Mouse (Mus musculus) embryo, embryonic 10 days (tissue): ENCODE data around the gene Strap.

Experiments used
- DNase-seq: peaks from one replicate; pipeline ENCODE4 v3.0.0-alpha.2; 2015; ENCODE audit warnings: low spot score

The Strap gene

DNA sequence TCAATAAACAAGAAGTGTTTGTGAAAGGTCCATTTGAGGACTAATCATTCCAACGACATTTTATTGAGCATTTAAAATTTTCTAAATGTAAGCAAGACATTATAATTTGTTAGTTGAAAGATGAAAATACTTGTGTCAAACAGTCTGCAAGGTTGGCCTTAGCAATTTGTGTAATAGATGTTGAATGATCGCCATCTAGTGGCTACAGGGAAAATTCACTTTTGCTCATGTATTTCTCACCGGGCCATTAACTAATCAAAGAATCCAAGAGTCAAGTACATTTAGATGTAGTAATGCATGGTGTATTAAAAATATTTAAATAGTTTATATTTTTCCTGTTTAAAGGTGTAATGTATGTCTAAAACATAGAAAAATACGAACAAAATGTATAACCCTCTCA is 11.0 kb upstream of the Strap start:
- DNase-seq, result peak; percentile 84

DNA sequence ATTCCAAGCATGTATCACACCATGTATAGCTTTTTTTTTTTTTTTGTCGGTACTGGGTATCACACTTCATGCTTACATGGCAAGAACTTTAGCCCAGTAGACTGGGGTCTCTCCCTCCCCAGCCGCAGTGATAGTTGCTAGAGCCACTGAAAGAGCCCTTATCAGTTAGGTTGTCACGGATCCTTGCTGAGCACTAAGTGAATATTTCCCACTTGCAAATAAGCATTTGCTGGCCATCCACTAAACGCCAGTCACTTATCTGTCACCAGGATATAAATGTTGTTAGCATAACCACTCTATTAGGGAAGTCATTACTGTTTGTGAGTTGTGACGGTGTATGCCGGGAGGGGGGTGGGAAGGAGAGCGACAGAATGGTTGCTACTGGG is 425 bp upstream of the Strap start:
- DNase-seq, result no peak

DNA sequence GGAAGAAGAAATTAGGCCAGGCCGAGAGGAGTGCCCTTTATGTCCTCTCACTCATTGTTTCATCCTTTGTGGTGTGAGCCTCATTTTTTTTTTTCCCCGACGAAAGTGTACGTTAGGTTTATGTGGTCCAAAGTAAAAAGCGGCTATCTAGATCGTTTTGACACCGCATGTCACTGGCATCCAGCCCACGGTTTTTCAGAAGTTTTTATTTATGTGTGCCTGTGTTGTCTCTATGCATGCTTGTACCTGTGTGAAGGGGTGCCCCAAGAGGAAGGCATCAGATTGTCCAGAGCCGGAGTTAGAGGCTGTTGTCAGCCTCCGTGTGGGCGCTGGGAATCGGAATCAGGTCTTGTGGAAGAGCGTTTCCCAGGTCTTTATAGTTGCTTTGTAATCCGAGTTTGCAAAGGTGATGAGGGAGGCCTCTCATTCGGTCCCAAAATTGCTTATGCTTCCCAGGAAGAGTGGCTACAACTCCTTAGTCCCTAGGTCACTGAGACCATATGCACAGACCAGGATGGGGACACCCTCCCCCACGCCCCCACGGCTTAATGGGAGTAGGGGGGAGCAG is 877 bp downstream of the Strap start:
- DNase-seq, result no peak

DNA sequence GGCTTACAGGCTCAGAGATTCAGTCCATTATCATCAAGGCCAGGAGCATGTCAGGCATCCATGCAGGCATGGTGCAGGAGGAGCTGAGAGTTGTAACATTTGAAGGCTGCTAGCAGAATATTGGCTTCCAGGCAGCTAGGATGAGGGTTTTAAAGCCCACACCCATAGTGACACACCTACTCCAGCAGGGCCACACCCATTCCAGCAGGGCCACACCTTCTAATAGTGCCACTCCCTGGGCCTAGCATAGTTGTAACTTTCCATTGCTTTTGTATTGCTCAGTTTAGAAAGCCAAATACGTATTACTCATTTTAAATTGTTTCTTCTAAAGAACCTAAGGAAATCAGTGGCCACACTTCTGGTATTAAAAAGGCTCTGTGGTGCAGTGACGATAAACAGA is 6.1 kb downstream of the Strap start:
- no peak for DNase-seq

DNA sequence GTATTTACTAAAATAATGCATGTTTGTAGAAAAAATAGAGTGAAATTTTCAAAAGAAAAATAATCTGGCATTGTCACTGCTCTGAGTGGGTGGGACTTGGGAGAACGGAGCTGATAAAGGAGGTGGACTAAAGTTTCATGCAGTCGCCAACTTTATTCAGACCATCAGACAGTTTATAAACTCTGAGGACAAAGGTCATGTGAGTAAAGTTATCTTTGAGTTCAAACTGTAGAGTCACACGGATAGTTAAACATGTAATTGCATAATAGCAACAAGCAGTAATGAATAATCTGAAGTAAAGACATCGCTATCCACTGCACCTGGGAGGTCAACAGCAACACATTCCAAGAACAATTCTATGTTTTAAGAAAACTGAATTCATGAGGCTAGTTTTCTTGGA is 9.8 kb downstream of the Strap start:
- no peak for DNase-seq

DNA sequence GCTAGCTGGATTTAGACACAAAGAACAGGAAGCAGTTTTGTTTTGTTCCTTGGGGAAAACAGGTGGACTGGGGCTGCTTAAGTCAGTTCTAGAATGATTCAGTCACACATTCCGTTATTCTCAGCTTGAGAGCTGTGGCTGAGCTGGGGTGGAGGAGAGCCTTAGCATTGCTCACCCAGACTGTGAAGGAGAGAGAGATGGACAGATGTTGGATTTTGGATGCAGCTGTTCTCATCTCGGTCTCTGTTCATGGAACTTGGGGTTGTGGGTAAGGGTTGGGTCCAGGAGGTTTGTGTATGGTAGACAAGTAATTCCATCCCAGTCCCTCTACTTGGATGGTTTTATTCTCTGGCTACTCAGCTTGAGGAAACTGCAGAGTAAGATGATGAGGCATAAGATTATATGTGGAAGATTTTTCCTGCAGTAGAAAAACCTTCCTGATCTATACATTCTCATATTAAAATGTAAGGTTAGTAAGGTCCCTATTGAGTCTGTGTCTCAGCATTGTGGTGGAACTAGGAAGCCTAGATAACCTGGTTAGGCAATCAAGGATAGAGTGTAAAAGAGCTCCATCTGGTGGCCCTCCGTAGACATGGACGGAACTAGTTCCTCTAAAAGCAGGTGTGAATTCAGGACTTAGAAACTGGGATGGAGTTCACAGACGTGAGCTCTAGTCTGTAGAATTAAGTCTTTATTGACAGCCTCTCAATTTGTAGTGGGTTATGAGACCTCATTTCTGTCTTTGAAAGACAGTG is 12.5 kb downstream of the Strap start:
- peak; percentile 16 for DNase-seq

DNA sequence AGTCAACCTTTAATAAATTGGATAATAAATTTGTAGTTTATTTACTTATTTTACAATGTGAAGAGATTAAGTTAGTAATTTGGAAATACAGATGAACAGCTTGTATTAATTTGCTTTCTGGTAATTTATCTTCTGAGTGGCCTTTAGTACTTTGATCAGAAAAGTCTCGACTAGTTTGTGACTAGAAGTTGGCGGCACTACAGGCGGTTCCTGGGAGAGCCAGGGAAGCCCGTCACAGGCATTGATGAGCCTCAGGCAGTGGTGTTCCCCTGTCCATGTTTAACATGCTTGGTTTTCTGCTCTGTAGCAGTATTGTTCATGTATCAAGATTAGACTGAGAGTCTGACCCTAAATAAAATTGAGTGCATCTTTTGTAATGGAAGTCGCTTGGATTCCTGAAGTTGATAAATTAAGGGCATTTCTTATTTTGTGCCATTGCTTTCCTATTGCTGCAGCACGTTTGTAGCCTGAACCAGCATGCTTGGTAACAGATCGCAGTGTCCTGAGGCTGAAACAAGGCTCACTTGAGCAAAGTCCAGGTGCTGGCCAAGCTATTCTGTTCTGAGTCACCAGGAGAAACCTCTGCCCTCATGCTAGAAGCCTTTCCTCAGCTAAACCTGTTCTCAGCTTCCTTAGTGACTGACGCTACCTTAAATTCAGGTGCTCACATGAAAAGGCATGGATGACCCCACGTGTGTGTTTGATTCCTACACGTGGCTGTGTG is 16.8 kb downstream of the Strap start:
- DNase-seq, result no peak

DNA sequence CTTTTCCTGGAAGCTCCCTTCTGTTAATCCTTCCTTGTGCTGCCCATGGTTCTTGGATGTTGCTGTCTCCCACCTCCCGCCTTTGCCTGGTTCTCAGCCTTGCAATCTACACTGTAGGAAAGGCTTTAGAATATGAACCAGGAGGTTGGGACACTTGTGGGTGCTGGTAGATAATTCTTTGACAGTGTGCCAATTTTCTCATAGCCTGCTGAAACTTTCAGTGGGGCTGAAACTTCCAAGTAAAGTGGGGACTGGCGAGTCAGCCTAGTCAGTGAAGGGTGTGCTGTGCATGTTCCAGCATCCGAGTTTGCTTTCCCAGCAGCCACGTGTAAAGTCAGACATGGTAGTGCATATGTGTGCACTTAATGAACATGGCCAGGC is 17.4 kb downstream of the Strap start:
- DNase-seq, result no peak

DNA sequence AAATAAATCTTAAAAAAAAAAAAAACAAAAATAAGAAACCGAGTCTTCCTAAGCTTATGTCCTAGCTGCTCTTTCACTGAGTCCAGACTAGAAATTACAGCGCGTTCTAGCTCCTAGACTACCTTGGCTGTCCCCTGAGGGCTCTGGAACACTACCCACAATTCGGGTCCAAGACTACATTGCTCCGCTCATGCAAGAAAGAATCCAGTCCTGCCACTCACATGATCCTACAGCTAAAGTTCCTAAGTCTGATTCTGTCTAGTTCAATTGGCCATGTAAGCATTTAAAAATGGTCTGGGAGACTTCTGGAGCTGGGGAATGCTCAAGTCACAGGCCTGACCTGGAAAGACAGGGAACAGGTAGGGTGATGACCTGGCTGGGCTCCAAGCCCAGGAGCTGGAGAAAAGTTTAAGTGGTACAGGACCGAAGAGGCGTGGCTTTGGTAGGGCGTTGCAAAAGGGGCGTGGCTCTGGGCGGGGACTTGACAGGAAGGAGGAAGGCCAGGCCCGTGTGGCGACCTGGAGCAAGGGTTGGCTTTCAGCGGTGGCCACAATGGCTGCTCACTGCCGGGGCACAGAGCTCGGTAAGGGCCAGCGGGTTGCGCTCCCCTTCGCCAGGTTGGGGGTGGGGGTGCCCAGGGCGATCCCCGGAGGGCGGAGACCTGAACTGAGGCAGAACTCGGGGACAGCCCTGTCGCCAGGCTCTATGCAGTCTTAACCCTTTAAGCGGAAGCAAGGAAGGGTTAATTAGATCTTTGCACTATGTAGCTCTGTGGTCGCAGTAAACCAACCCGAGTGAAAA is 19.4 kb downstream of the Strap start, which contains the start of gene Dera:
Gene Dera, plus strand, starts transcription at position 491 of the 801 bp plus-strand sequence.
- peak; percentile 94 for DNase-seq

DNA sequence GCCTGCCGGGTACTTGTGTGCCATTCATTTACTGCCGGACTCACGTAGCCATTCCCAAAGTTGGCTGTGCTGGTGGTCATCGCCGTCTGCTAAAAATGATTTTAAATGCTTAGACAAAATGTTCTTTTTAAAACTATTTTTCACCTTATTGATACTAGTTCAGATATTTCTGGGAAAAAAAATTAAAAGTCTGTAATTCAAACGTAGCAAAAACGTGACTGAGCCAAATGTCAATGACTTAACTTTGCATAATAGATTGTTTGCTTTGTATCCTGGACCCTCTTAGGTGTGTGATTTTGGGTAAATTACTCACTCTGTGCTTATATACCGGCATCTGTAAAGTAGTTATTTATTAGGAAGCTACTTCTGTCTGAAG is 20.0 kb downstream of the Strap start:
- DNase-seq, result no peak

DNA sequence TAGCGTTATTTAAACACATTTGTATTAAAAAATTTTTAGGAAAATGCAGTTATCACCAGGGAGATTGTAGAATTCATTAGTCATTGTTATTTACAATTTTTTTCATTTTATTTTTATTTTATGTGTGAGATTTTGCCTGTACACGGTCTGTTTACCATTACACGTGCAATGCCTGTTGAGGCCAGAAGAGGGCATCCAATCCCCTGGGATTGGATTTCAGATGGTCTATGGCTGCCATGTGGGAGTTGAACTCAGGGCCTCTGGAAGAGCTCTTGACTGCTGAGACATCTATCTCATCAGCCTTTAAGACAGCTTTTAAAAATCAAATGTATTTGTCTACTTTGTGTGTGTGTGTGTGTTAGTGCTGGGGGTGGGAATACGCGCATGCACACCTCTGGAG is 21.4 kb downstream of the Strap start:
- DNase-seq, result peak; percentile 37

DNA sequence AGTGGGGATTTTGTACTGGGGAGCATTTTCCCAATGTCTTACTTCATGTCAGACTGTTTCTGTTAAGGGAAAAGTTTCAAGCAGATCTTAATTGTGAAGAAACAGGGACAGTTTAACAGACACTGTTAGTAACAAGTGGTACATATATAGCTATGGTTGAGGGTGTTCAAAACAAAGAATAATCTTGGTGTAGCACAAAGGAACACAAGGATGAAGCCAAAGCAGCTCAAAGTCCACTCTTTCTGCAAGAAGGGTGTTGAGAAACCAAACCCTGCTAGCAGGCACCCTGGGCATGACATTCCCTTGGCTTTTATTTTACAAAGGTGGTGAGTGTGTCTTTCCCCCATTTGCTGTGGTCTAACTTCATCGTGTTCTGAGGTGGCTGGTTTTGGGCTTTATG is 23.0 kb downstream of the Strap start:
- DNase-seq, result no peak

DNA sequence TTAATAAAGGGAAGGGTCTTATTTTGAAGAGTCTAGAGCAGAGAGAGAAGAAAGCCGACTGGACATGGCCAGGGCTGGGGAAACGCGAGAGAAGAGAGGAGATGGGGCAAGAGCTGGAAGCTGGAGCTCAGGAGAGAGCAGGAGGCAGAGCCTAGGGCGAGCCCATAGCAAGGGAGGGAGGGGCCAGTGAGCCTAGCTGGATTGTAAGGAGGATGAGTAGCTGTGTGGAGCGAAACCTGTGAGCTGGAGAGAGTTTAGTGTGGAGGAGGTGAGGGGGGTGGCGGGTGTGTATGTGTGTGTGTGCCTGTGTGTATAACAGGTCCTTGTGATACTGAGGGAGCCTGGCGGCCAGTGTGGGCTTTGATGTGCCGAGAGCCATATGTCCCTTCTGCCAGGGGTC is 24.8 kb downstream of the Strap start:
- DNase-seq, result peak; percentile 42

DNA sequence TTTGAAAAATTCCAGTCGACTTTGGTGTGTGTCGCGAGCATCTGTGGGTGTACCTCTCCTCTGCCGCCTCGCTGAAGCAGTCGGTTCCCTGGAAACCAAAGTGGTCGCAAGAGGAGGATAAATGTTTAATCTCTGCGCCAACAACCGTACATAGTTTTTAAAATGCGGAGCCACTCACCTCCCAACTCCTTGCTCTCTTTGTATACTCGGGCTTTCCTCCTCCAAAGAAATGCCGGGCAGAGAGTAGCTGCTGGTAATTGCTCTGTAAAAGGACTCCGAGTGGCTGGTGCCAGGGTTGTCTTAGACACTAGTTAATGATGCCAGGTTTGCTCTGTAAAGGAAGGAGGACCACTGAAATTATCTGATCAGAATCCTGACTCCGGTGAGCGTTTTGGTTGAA is 26.1 kb downstream of the Strap start:
- no peak for DNase-seq

DNA sequence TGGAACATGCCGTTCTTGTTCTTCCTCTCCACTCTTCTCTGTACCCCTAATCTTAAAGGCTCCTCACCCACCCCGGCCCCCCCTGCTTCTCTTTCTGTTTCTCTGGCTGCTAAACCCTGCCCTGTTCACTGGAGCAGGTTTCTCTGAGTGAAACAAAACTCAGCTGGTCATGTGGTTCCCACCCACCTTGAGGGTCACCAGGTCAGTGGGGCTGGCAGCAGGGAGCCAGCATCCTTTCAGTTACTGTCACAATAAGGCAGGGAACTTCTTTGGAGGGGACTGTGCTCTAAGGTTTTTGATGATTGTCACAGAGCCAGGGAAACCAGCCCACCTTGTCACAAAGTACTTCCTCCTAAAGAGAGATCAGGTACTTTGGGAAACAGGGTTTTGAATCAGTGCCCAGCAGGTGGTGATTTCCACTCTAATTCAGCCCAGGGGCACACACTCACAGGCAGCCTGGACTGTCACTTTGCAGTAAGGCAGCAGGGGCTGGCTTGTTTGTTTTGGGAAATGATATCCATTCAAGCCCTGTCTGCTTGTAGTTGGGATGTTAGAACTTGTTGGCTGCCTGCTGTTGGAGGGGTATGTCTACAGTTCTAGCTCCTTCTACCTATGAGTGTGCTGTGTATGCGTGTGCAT is 29.8 kb downstream of the Strap start:
- peak; percentile 39 for DNase-seq

DNA sequence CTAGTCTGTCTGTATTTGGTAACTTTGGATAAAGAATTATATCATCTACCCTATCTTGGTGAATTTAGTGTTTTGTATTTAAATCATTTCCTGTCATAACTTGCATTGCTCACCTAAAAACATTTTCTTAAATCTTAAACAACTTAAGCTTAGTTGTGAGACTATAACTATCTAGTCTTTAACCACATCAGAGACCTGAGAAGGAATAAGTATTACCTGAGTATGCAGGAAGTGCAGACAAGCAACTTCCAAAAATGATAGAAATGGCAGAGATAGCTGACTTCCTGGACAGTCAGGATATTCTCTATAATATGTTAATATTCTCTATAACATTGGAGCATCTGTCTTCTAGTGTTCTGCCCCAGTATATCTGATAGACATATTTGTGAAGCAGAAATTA is 31.3 kb downstream of the Strap start:
- DNase-seq, result no peak

DNA sequence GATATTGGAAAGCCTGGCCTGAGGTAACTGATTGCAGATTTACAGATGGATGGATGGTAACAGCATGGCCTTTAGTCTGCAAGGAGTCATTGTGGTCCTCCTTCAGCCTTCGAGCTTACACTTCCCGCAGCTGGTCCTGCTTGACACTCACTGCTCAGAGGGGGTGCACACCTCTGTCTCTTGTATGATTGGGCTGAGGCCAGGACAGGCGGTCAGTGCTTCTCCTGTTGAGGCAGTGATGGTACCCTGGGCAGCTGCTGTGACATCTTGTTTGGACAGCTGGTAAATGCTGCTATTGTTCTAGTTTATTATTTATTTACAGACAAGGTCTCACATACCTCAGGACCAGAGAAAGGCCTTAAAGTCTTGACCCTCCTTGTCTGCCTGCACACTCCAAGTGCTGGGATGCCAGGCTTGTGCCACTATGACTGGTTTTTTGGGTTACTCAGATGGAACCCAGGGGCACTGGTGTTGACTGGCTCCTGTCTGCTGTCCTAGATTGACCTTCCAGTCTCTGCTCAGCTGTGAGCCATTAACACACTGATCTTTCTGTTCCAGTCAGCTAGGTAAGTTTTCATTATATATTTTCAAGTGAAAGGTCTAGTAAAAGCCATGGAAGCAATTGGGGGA is 36.9 kb downstream of the Strap start:
- no peak for DNase-seq

DNA sequence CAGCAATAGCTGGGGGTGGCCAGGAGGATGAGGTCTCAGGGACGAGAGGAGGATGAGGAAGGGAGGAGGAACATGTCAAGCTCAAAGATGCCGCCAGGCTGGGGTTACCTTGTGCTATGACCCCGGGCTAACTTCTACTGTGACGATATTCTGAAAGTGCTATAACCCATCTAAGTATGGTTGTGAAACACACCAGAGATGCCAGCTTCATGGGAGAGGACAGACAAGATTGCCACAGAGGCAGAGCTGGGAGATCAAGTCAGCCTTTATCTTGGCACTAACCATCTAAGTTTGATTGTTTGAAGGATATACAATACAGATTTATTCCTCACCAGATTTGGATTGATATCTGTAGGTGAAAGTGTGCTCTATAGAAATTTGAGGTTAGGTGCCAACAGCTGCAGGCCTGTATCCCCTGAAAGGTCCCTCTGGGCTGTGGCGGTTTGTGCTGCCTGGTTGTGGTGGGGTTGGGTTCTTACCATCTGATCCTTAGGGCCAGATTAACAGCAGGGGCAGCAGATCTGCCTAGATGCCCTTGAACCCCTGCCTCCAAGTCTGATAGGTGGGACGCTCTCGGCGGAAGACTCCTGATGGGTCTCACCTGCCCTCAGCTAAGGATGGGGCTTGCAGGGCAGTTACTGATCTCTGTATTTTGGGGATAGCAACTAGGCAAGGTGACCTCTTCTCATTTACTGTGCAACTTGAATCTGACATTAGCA is 38.2 kb downstream of the Strap start:
- DNase-seq, result no peak

DNA sequence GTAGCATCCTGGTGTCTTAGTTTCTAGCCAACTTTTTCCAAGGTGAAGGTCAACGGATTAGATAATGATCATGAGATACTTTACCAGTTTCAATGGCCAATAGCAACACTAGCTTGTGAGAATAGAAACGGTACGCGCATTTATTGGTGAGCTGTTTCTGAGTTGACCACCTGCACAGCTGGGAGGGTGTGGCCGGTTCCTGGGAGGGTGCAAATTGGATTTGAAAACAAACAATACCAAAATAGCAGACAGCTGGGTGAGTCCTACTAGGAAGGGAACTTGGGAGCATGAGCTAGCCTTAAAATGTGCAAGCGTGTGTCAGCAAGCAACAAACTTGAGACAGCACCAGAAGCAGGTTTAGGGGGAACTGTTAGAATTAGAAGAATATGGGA is 38.8 kb downstream of the Strap start:
- DNase-seq, result no peak

DNA sequence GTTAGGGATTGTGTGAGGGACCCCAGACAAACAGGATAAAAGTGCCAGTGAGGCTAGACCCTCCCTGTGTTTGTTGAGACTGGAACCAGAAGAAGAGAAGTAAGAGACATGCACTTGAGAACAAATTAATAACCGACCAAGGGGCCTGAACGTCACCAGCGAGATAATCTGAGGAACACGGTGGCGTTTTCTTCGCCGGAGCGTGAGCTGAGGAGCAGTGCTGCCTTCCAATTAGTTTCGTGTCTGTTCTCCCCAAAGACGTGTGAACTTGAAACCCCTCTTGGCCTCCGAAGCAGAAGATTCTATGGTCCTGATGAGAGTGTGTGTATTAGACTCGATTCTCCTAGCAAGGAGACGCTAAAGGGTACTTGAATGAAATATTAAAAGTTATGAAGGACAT is 39.3 kb downstream of the Strap start:
- no peak for DNase-seq

DNA sequence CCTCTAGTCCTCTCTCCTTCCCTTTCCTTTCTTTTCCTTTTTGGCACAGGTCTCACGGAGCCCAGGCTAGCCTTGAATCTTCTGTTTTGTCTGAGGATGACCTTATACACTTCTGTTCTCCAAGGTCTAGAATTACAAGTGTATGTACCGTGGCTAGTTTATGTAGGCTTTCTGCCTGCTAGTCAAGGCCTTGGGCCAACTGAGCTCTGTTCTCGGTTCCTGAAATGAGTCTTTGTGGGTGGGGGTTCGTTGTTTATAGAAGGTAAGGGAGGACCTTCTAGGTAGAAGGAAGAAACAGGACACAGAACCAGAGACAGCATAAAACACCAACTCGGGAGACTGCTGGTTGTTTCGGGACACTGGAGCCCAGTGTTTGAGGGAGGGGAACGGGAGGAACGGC is 40.3 kb downstream of the Strap start:
- DNase-seq, result no peak
